Mouse (Mus musculus) liver, embryonic 14.5 days (tissue): ENCODE results near the gene Rnf5. TPM values are rescaled to one million over a fixed set of nuclear protein-coding genes. Genes with fewer than 3 reads are reported as not detected.

Source experiments
- ATAC-seq: fragments of 200-750 bp; cut with Nextera tagmentation; 2 replicates; pipeline ENCODE4 v1.8.0; 2017; ENCODE audit warnings: moderate number of reproducible peaks, mild to moderate bottlenecking, moderate library complexity; ENCODE audit not compliant: insufficient read depth
- DNase-seq, 3 experiments: peaks; one replicate each; pipeline ENCODE4 v3.0.0-alpha.2; 2012 to 2013; ENCODE audit warnings: low read depth in 3 of 3, low spot score in 3 of 3
- H3K27ac ChIP-seq: fragments of 300-500 bp; sonication (generic); 2 replicates; pipeline ENCODE4 v1.5.1; 2014; ENCODE audit warnings: moderate library complexity, mild to moderate bottlenecking, control low read depth, inconsistent platforms
- H3K27me3 ChIP-seq: fragments of 300-500 bp; sonication (generic); 2 replicates; pipeline ENCODE4 v1.6.1; 2014; ENCODE audit warnings: mild to moderate bottlenecking, low read length, moderate library complexity; ENCODE audit not compliant: control insufficient read depth, insufficient read depth
- H3K36me3 ChIP-seq: fragments of 300-500 bp; sonication (generic); replicated peaks from 2 replicates; pipeline ENCODE4 v1.6.1; 2014; ENCODE audit warnings: low read depth; ENCODE audit not compliant: control insufficient read depth, insufficient read depth
- H3K4me1 ChIP-seq, 2 experiments: fragments of 200-500 bp in 1 of 2; fragments of 300-500 bp in 1 of 2; sonication (generic) in 1 of 2; replicated peaks; 2 replicates each; pipeline ENCODE4 v1.6.1; 2012 to 2014; ENCODE audit warnings: antibody characterized with exemption in 1 of 2, inconsistent platforms in 1 of 2, low read length in 1 of 2; ENCODE audit not compliant: control insufficient read depth in 2 of 2, insufficient read depth in 2 of 2
- H3K4me2 ChIP-seq: fragments of 300-500 bp; sonication (generic); 2 replicates; pipeline ENCODE4 v1.6.1; 2014; ENCODE audit warnings: low read depth, mild to moderate bottlenecking, control low read depth, moderate library complexity
- H3K4me3 ChIP-seq, 2 experiments: fragments of 200-500 bp in 1 of 2; fragments of 300-500 bp in 1 of 2; sonication (generic) in 1 of 2; 2 replicates each; pipeline ENCODE4 v1.5.1; 2012 to 2014; ENCODE audit warnings: low read depth in 2 of 2, low read length in 2 of 2, mild to moderate bottlenecking in 2 of 2, control low read depth in 1 of 2, inconsistent platforms in 1 of 2, moderate library complexity in 1 of 2; ENCODE audit not compliant: insufficient read depth in 1 of 2
- H3K9ac ChIP-seq: fragments of 300-500 bp; sonication (generic); replicated peaks from 2 replicates; pipeline ENCODE4 v1.6.1; 2014; ENCODE audit warnings: mild to moderate bottlenecking, control low read depth, moderate library complexity
- H3K9me3 ChIP-seq: fragments of 300-500 bp; sonication (generic); 2 replicates; pipeline ENCODE4 v1.6.1; 2016; ENCODE audit warnings: low read length, mixed read lengths; ENCODE audit not compliant: control insufficient read depth
- CTCF ChIP-seq: IDR thresholded peaks from 2 replicates; pipeline ENCODE4 v1.5.1; 2016; ENCODE audit warnings: antibody characterized with exemption, low read depth, control low read depth
- EP300 ChIP-seq: IDR thresholded peaks from 2 replicates; pipeline ENCODE4 v1.6.1; 2016; ENCODE audit warnings: antibody characterized with exemption, low read depth
- WGBS: fragments of 180-500 bp; shearing (Covaris S2); extraction: QIAGEN DNeasy Blood & Tissue Kit; methylation state at CpG from one replicate; pipeline ENCODE4 v1.1.7; 2014; ENCODE audit not compliant: insufficient replicate concordance; 5-methylcytosine and 5-hydroxymethylcytosine counted together
- polyA plus RNA-seq, 2 experiments: library from polyadenylated mRNA; depleted of rRNA in 1 of 2; stranded (reverse) in 1 of 2; unstranded in 1 of 2; fragments of >200 nt; fragmentation: Nextera tagmentation in 1 of 2; extraction: Ambion mirVana in 1 of 2; gene quantifications; 2 replicates each; pipeline versions ENCODE4 v1.2.1 to v1.2.3; 2012 to 2014

Gene Rnf5
- polyA plus RNA-seq, 2 experiments: 51.5 to 59.6 TPM

- peak; percentile 60 for ATAC-seq
- Histone ChIP-seq H3K27ac (peak overlapping the region; percentile 50), H3K9ac (peak overlapping the region; percentile 87), H3K36me3 (no peaks in the 10 kb centered on the region), H3K4me1 (peaks cover 21 to 29% of the 10 kb centered on the region in 2 experiments), H3K9me3 (no peaks in the 10 kb centered on the region), H3K27me3 (no peaks in the 10 kb centered on the region), H3K4me2 (peak overlapping the region; percentile 86), H3K4me3 (peak overlapping the region; percentile 62 to 74)
- DNase-seq: peak; percentile 68 to 71 (median 71)
- under 1% methylated on average over 34 of the region's 35 CpGs for WGBS
- TF ChIP-seq CTCF (no peak), EP300 (no peak)
Measured at GRCm38 (mm10) chr17:34591994-34592375, 11.5 kb downstream of the Rnf5 start.

DNA sequence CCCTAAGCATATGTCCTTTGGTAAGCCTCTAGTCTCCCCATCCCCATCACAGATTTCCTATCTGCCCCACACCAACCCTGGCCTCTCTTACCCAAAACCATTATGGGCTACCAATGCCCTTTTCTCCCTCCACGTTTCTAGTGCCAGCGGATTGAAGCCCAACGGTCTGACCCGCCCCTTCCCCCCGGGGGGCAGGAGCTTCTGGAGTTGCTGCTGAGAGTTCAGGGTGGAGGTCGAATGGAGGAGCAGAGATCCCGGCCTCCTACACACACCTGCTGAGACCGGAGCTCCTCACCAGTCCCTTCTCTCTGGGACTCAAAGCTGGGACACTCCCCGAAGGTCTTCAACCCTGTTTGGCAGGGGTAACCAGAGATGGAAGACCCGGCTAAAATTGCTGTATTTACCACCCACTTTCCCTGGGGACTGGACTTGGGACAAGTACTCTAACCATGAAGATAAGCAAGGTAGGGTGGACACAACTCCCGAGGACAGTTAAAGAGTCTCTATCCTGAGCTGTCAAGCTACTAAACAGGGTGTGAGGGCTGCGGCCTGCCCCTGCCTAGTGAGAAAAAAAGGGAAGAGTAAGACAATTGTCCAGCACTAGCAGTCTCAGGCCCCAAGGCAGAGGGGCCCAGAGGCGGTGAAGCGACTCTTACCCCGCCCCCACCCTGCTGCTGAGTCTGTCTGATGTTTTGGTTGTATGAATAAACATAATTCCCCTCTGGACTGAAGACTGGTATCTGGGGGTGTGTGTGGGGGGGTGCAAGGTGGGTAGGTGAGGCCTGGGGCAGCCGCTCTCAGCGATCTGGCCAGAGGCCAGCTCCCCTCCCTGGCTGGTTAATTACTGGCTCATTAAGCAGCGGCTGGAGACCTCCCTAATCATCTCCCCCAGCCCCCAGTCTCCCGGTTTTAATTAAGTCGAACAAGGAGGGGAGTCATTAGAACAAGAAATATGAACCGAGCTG lies 12.2 kb downstream of the Rnf5 start, which contains the start of gene Pbx2:
Gene Pbx2 (plus strand): TSS at position 238 of the 965 bp plus-strand sequence.
- peak within 1 kb of the TSS; percentile 87 for H3K9ac ChIP-seq
- peak within 1 kb of the TSS; percentile 64 for H3K27ac ChIP-seq
- H3K4me3 ChIP-seq: peak within 1 kb of the TSS; percentile 62 to 74
- no peak for DNase-seq
- no peaks in the 10 kb centered on the region for H3K36me3 ChIP-seq
- peaks cover 21 to 29% of the 10 kb centered on the region in 2 experiments for H3K4me1 ChIP-seq
- no peaks in the 10 kb centered on the region for H3K27me3 ChIP-seq
- ATAC-seq: no peak
- 6% methylated on average over 21 of the region's 21 CpGs for WGBS
- TF ChIP-seq EP300: no peak
- TF ChIP-seq CTCF: no peak
- no peaks in the 10 kb centered on the region for H3K9me3 ChIP-seq
- H3K4me2 ChIP-seq: peak within 1 kb of the TSS; percentile 86

DNA sequence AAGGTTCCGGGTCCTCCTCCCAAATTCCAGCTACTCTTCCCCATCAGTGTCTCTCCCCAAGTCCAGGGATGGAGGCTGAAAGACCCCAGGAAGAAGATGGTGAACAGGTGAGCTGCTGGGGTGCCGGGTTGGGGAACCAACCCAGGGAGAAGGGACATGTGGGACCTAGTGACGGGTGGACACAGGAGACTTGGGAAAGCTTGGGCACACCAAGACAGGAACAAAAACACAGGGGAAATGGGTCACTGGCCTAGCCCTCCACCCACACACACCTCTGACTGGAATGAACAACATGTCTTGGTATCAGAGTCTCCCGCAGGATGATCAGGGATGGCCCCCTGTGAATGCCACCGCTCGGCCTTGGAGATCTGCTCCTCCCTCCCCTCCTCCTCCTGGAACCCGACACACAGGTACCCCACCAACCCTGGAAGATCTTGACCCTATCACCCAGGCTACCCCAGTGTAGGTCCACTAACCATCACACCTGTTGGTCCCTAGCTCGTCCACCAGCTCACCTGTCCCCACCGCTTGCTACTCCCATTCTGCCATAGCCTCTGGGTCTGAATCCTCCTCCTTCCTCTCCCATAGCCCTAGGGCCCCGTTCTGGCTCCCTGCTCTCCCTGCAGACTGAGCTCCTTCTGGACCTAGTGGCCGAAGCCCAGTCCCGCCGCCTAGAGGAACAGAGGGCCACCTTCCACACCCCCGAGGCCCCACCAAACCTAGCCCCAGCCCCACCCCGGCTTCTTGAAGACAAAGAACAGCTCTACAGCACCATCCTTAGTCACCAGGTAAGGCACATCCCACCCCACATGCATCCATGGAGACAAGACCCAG lies 13.1 kb downstream of the Rnf5 start:
- Histone ChIP-seq H3K36me3 (no peaks in the 10 kb centered on the region), H3K9ac (no peak overlapping the region), H3K4me1 (peaks cover 21 to 29% of the 10 kb centered on the region in 2 experiments), H3K27ac (peak overlapping the region; percentile 64), H3K27me3 (no peaks in the 10 kb centered on the region), H3K9me3 (no peaks in the 10 kb centered on the region), H3K4me2 (peak overlapping the region; percentile 86), H3K4me3 (peak overlapping the region; percentile 3 to 34)
- DNase-seq: no peak
- no peak for ATAC-seq
- 51% methylated on average over 15 of the region's 15 CpGs for WGBS
- 0 out of 2 replicates have a peak, but pooled peaks have one; percentile 11 for TF ChIP-seq CTCF
- no peak for TF ChIP-seq EP300

DNA sequence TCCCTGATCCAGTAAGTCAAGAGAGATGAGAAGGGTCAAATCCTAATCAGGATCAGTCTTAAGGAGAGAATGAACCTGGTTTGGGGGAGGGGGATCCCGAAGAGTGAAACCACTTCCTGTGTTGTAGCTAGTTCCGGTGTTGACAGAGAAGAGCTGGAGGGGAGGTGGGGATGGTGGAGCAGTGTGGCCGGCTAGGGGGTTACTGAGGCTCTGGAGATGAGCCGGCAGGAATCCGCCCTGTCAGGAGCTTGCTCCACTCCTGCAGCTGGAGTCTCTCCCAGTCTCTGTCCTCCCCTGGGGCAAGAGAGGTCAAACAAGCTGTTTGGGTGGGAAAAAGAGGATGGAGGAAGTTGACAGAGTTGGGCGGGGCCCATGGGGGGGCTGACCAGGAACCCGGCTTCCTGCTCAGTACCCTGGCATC lies 13.8 kb downstream of the Rnf5 start, which contains the start of gene Gpsm3:
Gene Gpsm3 (plus strand): TSS at position 126 of the 421 bp plus-strand sequence.
- Histone ChIP-seq H3K9ac (no peak within 1 kb of the TSS), H3K4me3 (peak within 1 kb of the TSS; percentile 3 to 34), H3K27me3 (no peaks in the 10 kb centered on the region), H3K36me3 (no peaks in the 10 kb centered on the region), H3K9me3 (no peaks in the 10 kb centered on the region), H3K4me1 (peaks cover 21 to 29% of the 10 kb centered on the region in 2 experiments), H3K4me2 (peak within 1 kb of the TSS; percentile 89), H3K27ac (no peak within 1 kb of the TSS)
- ATAC-seq (no peak), DNase-seq (no peak)
- no peak for TF ChIP-seq EP300
- no peak for TF ChIP-seq CTCF
- 5% methylated on average over 7 of the region's 7 CpGs for WGBS
